Mouse (Mus musculus) heart, adult 18-20 months (tissue): Measurements from ENCODE around the gene Cd300ld3. TPM values are rescaled to one million over a fixed set of nuclear protein-coding genes. Genes with fewer than 3 reads are reported as not detected.

Experiments used
- DNase-seq, 2 experiments: peaks; one replicate each; pipeline ENCODE4 v3.0.0; 2021 to 2022; ENCODE audit warnings: mixed read lengths in 1 of 2
- long read RNA-seq, 2 experiments: library from polyadenylated mRNA; stranded (forward); transcript quantifications; one replicate each; pipeline ENCODE4 v2.0.0; 2021
- total RNA-seq, 2 experiments: library from RNA; stranded (reverse); gene quantifications; 2 replicates each; pipeline ENCODE4 v1.2.3; 2021

The Cd300ld3 gene
- total RNA-seq: 10 to 100 TPM; 11.4 TPM
- long read RNA-seq, experiment 1: 0 reads
- long read RNA-seq, experiment 2: 0 reads

- DNase-seq: peak in 1 of 2 experiments; percentile 30
Observed at GRCm38 (mm10) chr11:115048259-115048658, at the start of gene Cd300ld3. Gene Cd300ld3 (minus strand): TSS chr11:115048409.

GRCm38 (mm10) chr11:115092140-115092539 lies 43.9 kb upstream of the Cd300ld3 start:
- DNase-seq: no peak

DNA sequence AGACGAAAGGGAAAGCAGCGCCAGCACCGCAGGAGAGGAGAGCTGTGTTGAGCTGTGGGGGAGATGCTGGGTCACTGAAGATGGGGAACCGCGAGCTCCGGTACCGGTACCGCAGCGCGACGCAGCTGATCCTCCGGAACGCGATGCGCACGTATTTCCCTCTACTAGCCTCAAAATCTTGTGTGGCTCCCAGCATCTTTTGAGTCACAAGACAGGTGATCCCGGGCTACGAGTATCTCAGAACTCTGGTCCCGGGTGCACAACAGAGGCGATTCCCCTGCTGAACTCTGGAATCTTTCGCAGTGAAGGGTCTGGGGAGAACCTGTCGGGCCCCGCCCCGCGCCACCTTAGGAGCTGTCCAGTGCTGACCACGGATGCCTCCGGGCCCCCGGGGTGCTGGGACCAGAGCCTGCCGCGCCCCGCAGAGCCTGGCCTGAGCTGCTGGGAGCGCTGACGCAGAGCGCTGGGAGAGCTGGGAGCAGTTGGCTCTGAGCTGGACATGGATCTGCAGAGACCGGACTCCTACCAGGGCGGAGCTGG lies 43.2 kb upstream of the Cd300ld3 start, which contains the start of gene Rab37:
Rab37 (plus strand) TSS at position 70 of the 540 bp plus-strand sequence.
- no peak for DNase-seq

DNA sequence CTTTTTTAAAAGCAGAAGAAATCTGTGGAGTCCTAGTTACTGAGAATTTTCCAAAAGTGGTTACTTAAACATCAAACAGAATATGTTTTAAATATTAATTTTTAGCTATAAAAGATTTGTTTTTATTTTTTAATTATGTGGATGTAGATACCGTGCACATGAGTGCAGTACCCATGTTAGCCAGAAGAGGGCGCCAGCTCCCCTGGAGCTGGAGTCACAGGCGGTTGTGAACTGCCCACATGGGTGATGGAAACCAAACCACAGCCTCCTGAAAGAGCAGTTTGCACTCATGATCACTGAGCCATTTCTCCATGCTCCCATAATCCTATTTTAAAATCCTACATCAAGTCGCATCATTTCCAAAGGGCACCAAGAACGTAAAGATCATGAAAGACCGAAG lies 41.6 kb upstream of the Cd300ld3 start:
- no peak for DNase-seq

- DNase-seq: no peak
Observed at GRCm38 (mm10) chr11:115086213-115086612, 38.0 kb upstream of the Cd300ld3 start.

DNA sequence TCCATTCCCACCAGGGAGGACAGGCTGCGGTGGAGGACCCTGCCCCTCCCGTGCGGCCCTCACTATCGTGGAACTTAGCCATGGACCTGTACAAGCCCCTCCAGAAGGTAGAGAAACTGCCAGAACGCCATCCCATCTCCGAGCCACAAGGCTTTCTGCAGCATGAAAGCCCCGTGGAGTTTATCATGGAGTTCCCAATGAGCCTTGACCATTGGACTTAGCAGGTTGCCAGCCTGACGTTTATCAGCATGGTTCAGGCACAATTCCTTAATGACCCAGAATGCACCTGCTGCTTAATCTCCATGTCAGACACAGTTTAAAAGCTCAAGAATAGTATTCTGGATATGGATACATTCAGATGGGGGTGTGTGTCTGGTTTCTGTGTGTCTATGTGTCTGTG lies 36.9 kb upstream of the Cd300ld3 start:
- no peak for DNase-seq

DNA sequence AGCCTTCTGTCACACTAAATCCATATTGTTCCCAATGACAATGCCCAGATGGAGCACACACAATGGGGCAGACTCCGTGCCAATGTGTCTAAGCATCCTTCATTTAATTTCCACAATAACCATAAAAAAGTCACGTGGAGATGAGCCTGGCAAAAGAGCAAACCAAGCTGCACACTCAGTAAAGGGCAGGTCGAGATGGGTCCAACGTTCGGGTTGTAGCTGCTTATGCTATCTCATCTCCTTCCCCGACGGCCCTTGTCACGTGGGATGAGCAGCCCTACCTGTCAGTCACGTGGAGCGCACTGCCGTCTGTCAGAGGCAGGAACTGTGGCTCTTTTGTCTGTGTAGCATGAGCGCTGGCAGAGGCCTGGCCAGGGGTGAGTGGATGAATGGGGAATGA lies 36.4 kb upstream of the Cd300ld3 start:
- DNase-seq: no peak

DNA sequence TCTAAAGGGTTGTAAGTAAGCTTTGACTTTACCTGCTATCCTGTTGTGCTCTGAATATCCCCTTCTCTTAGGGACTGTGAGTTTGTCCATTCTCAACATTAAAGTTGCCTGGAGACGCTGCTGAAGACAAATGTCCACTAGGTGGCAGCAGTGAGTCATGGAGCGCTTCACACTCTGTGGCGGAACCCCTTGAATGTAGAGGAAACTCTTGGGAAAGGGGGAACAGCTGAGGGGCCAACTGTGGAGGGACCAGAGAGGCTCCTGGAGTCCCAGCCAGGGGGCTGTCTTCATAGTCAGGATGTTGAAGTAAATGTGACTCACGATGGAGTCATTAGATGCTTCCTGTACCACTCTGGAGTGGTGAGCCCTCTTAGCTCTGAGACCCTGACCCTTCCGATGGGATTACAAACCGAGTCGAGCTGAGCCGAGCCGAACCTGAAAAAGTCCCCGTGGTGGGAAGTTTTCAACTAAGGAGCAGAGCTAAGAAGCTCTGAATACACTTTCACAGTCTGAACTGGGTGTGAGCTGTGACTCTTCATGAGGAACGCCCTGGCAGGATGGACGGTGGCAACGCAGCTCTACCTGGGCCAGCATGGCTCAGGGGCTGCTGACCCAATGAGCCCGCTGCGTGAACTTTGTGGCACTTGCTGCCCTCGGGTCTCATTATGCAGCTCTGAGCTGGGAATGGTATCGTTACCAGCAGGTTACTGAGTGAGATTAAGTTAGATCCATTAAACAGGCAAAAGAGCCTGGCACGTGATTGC lies 35.3 kb upstream of the Cd300ld3 start:
- peak; percentile 54 to 87 for DNase-seq

DNA sequence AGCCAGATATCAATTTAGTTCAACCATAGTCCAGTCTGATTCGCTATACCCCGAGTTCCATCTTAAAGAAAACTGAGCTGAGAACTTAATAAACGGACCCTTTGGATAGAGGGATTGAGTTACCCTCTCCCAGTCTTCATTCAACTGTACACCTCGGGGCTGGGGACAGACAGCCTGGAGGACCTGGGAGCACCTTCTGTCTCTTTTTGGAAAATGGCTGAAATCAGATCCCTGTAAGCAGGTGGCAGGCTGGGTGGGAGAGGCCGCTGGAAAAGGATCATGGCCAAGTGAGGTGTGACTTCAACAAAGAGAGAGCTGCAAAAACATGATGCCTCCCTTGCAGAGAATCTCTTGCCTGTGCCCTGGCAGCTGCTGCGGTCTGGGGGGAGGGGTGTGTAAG lies 34.0 kb upstream of the Cd300ld3 start:
- DNase-seq: no peak

- DNase-seq: no peak
Observed at GRCm38 (mm10) chr11:115081373-115081772, 33.2 kb upstream of the Cd300ld3 start.

GRCm38 (mm10) chr11:115080886-115081285 lies 32.7 kb upstream of the Cd300ld3 start:
- DNase-seq: peak; percentile 40 to 64

DNA sequence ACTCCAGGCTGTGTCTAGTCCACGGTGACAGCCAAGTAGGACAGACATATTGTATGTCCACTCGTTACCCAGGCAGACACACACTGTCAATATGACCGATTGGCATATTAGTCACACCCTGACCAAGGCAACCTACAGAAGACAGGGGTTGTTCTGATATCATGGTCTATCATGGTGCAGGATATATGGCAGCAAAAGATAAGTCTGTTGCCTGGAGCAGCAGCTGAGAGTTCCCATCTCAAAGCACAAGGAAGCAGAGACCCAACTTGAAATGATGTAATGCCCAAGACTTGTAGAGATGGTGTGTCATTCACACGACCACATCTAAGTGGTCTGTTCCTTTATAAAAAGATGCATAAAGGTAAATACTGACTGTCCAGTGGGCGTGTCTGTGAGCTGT lies 30.5 kb upstream of the Cd300ld3 start:
- no peak for DNase-seq

DNA sequence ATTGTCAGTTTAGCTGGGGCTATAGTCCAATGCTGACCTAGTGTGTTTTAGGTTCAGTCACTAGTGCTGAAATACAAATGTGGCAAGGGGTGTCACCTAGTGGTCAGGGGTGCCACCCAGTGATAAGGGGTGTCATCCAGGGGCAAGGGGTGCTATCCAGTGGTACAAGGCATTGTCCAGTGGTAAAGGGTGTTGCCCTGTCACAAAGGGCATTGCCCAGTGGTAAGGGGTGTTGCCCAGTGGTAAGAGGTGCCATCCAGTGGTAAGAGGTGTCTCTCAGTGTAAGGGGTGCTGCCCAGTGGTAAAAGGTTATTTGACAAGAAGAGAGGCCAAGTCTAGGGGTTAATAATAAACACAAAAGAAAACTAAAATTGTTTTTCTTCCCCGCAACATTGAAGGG lies 29.2 kb upstream of the Cd300ld3 start:
- no peak for DNase-seq

DNA sequence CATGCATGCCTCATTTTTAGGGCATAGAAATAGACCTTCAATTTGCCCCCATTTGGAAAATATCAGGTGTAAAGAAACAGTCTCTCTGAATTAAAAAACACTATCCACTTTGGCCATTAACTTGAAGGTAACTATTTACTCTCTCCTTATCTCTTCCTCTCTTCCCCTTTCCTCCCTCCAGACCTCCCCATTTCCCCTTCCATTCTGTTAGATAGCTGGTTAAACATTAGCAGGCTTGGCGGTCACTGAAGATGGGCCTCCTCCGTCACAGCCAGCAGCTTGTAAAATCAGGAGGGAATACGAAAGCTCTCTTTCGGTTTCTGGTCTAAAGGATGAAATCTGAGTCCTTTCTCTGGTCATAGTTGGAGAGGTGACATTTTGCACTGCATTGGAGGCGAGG lies 27.6 kb upstream of the Cd300ld3 start:
- no peak for DNase-seq

DNA sequence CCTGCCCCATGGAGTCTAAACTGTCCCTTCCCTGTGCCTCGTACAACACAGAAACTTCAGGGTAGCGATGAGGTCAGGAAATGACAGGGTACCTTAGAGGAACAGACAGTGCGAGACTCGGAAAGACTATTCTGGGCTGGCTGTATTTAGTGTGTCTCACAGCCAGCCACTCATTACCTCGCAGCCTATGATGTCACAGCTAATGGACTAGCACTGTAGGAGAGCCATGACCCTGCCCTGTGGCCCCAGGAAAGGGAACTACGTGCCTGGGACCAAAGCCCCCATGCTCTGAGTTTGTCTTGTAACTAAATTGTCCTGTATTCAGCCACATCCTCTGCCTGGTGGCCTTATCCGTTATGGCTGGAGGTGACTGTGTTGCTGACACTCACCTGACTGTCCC lies 27.2 kb upstream of the Cd300ld3 start:
- DNase-seq: no peak

DNA sequence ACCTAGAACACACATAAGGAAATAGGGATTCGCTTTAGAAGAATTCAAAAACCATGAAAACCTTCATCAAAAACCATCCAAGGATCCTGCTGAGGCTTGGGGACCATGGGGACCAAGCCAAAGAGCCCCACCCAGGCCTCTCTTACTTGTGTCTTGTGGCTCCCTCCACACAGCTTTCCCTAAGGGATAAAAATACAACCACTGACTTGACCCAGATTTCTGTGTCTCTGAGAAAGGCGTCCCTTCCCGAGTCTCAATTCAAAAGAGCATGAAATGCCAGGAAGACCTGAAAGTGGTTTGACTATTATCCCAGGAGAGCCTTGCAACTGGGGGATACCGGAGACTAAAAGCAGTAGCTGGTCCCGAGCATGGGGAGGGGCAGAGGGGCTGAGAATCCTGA lies 24.8 kb upstream of the Cd300ld3 start:
- DNase-seq: no peak

DNA sequence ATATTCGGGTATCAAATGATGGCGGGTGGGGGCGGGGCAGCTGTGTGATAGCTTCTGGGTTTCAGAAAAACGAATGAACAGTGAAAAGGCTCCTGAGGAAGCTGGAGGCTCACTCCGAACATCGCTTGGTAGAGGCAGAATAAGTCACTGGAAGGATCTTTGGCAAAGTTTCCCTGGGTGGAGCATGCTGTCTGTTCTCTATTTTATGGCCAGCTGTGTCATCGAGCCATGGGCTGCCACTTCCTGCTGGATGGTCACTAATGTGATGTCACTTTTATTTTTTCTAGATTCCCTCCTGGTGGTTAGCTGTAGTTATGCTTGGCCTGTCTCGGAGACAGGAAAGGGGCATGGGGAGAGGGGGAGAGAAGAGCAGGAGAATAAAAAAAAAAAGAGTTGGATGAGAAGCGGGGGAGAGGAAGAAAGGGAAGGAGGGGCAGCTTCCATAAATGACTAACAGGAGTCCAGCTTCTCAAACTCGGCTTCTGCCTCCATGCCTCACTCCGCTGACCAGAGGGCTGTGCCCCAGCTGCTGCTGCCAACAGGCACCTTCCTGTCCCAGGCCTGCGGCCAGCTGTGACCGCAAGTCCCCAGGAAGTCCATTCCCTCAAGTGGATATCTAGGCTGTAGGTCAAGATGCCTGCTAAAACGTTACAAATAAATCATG lies 23.6 kb upstream of the Cd300ld3 start:
- peak; percentile 63 to 82 for DNase-seq

GRCm38 (mm10) chr11:115071015-115071551 lies 22.9 kb upstream of the Cd300ld3 start:
- no peak for DNase-seq

DNA sequence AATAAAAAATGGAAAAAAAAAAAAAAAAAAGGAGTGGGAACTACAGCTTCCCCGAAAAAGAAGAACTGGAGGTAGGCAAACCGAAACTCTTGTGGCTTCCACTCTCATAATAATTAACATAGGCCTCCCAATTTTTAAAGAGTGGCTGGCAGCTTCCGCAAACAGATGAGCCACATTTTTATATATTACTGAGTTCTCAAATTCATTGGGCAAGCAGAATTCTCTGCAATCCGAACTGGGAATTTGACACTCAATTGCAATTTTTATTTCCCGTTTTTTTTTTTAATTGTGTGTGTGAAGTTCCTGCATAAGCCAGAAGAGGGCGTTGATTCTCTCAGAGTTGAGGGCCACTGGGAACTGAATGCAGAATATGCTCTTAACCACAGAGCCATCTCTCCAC lies 18.6 kb upstream of the Cd300ld3 start:
- DNase-seq: peak in 1 of 2 experiments; percentile 47

DNA sequence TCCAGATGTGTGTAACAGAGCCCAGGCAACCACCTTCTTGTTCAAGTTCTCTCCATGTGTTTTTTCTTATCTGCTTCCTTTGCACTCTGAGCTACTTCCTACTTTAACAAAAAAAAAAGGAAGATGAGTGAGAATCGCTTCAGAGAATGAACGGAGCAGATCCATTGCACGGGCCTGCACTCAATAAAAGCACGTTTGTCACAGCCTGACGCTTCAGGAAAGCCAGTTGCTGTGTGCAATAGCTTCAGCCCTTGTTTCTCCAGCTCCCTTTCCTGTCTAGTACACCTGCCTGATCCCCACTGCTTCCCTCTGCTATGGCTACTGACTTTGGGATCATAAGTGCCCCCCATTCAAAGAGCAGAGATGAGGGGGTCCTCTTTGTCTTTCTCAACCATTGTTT lies 13.9 kb upstream of the Cd300ld3 start, which contains the start of gene Cd300e:
Cd300e (minus strand) TSS at position 101 of the 400 bp plus-strand sequence.
- no peak for DNase-seq

GRCm38 (mm10) chr11:115059797-115060196 lies 11.6 kb upstream of the Cd300ld3 start:
- no peak for DNase-seq

DNA sequence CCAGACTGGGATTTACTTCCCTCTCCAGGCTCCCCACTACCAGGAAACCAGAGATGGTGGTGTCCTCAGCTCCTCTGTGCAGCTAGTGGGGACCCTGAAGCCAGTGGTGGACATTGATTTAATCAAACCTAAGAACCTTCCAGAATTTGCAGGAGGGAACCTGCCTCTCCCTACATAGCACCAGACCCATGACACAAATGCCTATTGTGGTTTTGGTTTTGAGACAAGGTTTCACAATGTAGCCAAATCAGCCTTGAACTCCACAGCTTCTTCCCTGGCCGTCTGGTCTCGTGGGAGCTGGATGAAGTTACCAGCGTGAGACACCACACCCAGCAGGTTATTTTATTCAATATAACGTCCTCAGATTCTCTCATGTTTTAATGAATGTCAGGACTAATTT lies 10.5 kb upstream of the Cd300ld3 start:
- DNase-seq: no peak

- DNase-seq: no peak
Observed at GRCm38 (mm10) chr11:115054537-115054936, 6.3 kb upstream of the Cd300ld3 start.
